Mouse (Mus musculus) neural tube, embryonic 13.5 days (tissue): Measurements from ENCODE around the gene Tmem232. TPM values are rescaled to one million over a fixed set of nuclear protein-coding genes. Genes with fewer than 3 reads are reported as not detected.

Source experiments
- ATAC-seq: fragments of 200-750 bp; cut with Nextera tagmentation; 2 replicates; pipeline ENCODE4 v1.8.0; 2017; ENCODE audit warnings: low read depth, mild to moderate bottlenecking, moderate TSS enrichment, moderate library complexity
- H3K27ac ChIP-seq: fragments of 300-500 bp; sonication (generic); replicated peaks from 2 replicates; pipeline ENCODE4 v1.5.1; 2015; ENCODE audit warnings: moderate library complexity, mild to moderate bottlenecking, inconsistent platforms
- H3K27me3 ChIP-seq: fragments of 300-500 bp; sonication (generic); 2 replicates; pipeline ENCODE4 v1.6.1; 2015; ENCODE audit warnings: mild to moderate bottlenecking, inconsistent platforms
- H3K36me3 ChIP-seq: fragments of 300-500 bp; sonication (generic); 2 replicates; pipeline ENCODE4 v1.6.1; 2015; ENCODE audit warnings: mild to moderate bottlenecking, inconsistent platforms
- H3K4me1 ChIP-seq: fragments of 300-500 bp; sonication (generic); replicated peaks from 2 replicates; pipeline ENCODE4 v1.6.1; 2015; ENCODE audit warnings: inconsistent platforms
- H3K4me2 ChIP-seq: fragments of 300-500 bp; sonication (generic); 2 replicates; pipeline ENCODE4 v1.6.1; 2015; ENCODE audit warnings: inconsistent platforms, mild to moderate bottlenecking, moderate library complexity
- H3K4me3 ChIP-seq: fragments of 300-500 bp; sonication (generic); 2 replicates; pipeline ENCODE4 v1.5.1; 2015; ENCODE audit warnings: mild to moderate bottlenecking, inconsistent platforms
- H3K9ac ChIP-seq: fragments of 300-500 bp; sonication (generic); 2 replicates; pipeline ENCODE4 v1.6.1; 2015; ENCODE audit warnings: moderate library complexity, mild to moderate bottlenecking, inconsistent platforms
- H3K9me3 ChIP-seq: fragments of 300-500 bp; sonication (generic); 2 replicates; pipeline ENCODE4 v1.6.1; 2016; ENCODE audit warnings: inconsistent platforms
- WGBS: fragments of 180-500 bp; shearing (Covaris S2); methylation state at CpG from one replicate; pipeline ENCODE4 v1.1.7; 2015; 5-methylcytosine and 5-hydroxymethylcytosine counted together
- polyA plus RNA-seq: library from polyadenylated mRNA; unstranded; fragments of >200 nt; fragmentation: Nextera tagmentation; extraction: Ambion mirVana; gene quantifications from 2 replicates; pipeline ENCODE4 v1.2.1, GENCODE M21; 2015

Gene Tmem232
- 0.88 and 1.0 TPM in 2 replicates for polyA plus RNA-seq

DNA sequence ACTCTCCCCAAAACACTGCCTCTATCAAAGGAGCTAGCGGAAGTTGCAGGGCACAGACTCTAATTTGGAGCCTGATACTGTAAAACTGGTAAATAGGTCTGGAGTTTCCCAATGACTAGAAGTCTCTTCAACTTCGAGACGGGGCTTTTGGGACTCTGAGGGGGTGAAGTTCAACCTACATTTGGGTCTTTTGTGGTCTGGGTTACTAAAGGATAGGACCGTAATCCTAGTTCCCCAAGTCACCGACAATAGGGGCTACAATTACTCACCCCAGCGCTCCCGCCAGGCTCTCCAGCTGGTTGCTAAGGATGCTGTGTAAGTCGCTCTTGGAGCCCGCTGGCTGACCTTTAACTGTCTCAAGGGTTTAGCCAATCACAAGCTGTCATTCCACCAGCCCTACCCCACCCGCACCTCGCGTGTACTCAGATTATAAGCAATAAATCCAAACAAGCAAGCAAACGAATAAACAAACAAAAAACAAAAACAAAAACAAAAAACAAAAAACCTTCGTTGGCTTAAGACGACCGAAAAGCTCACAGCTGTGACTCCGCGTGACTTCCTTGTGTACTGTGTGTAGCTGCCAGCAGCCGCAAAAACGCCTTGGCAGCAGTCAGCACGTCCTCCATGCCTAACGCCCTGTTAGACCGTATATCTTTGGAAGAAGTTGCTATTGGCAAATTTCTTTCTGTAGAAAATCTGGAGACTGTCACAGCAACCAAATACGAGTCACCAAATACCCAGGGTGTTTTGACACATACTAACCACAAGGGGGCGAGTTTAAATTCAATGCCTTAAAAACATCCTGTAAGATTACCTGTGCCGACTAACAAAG lies at the start of gene Tmem232:
Gene Tmem232, minus strand, starts transcription at position 342 of the 832 bp plus-strand sequence.
- Histone ChIP-seq H3K36me3 (no peaks in the 10 kb centered on the region), H3K27me3 (no peaks in the 10 kb centered on the region), H3K9me3 (no peaks in the 10 kb centered on the region), H3K4me2 (peak within 1 kb of the TSS; percentile 59), H3K4me3 (peak within 1 kb of the TSS; percentile 36), H3K27ac (no peak within 1 kb of the TSS), H3K4me1 (0 out of 2 replicates have a peak, but pooled peaks cover 6% of the 10 kb centered on the region), H3K9ac (peak within 1 kb of the TSS; percentile 58)
- WGBS: 11% methylated on average over 26 of the region's 26 CpGs
- peak; percentile 88 for ATAC-seq

GRCm38 (mm10) chr17:65586892-65587291 lies 46.3 kb upstream of the Tmem232 start:
- WGBS: 92% methylated on average over 3 of the region's 3 CpGs
- no peak overlapping the region for H3K4me2 ChIP-seq

GRCm38 (mm10) chr17:65581440-65581839 lies 40.9 kb upstream of the Tmem232 start:
- Histone ChIP-seq H3K9me3 (no peaks in the 10 kb centered on the region), H3K9ac (no peak overlapping the region), H3K27ac (no peak overlapping the region), H3K4me3 (no peak overlapping the region), H3K4me2 (no peak overlapping the region), H3K4me1 (no peaks in the 10 kb centered on the region), H3K27me3 (no peaks in the 10 kb centered on the region), H3K36me3 (peaks cover 32% of the 10 kb centered on the region)
- WGBS: 58% methylated on average over 5 of the region's 5 CpGs
- no peak for ATAC-seq

More at GRCm38 (mm10) chr17:65586892-65587291, 46.3 kb upstream of the Tmem232 start:
- H3K9me3 ChIP-seq: no peaks in the 10 kb centered on the region
- no peak overlapping the region for H3K27ac ChIP-seq
- H3K4me3 ChIP-seq: no peak overlapping the region
- H3K9ac ChIP-seq: no peak overlapping the region
- no peaks in the 10 kb centered on the region for H3K27me3 ChIP-seq
- H3K4me1 ChIP-seq: no peaks in the 10 kb centered on the region
- ATAC-seq: no peak
- H3K36me3 ChIP-seq: peaks cover 18% of the 10 kb centered on the region

- ATAC-seq: no peak
- peaks cover 32% of the 10 kb centered on the region for H3K36me3 ChIP-seq
- WGBS: 98% methylated on average over 7 of the region's 7 CpGs
- no peak overlapping the region for H3K9ac ChIP-seq
- no peak overlapping the region for H3K4me2 ChIP-seq
- no peak overlapping the region for H3K27ac ChIP-seq
- no peaks in the 10 kb centered on the region for H3K9me3 ChIP-seq
- no peaks in the 10 kb centered on the region for H3K4me1 ChIP-seq
- H3K27me3 ChIP-seq: no peaks in the 10 kb centered on the region
- no peak overlapping the region for H3K4me3 ChIP-seq
These were observed 39.2 kb upstream of the Tmem232 start for GRCm38 (mm10) chr17:65579766-65580165.

GRCm38 (mm10) chr17:65575339-65575738 lies 34.8 kb upstream of the Tmem232 start:
- Histone ChIP-seq H3K4me1 (no peaks in the 10 kb centered on the region), H3K9me3 (no peaks in the 10 kb centered on the region), H3K4me3 (no peak overlapping the region), H3K4me2 (no peak overlapping the region), H3K27ac (no peak overlapping the region), H3K36me3 (peaks cover 16% of the 10 kb centered on the region), H3K27me3 (no peaks in the 10 kb centered on the region), H3K9ac (no peak overlapping the region)
- WGBS: 79% methylated on average over 1 of the region's 1 CpGs
- no peak for ATAC-seq

- no peak for ATAC-seq
- H3K27ac ChIP-seq: no peak overlapping the region
- 75% methylated on average over 8 of the region's 8 CpGs for WGBS
- H3K36me3 ChIP-seq: peaks cover 13% of the 10 kb centered on the region
- no peak overlapping the region for H3K9ac ChIP-seq
- H3K27me3 ChIP-seq: no peaks in the 10 kb centered on the region
- H3K4me2 ChIP-seq: no peak overlapping the region
- H3K4me3 ChIP-seq: no peak overlapping the region
- no peaks in the 10 kb centered on the region for H3K4me1 ChIP-seq
- H3K9me3 ChIP-seq: no peaks in the 10 kb centered on the region
These were observed 34.3 kb upstream of the Tmem232 start for GRCm38 (mm10) chr17:65574850-65575249.

DNA sequence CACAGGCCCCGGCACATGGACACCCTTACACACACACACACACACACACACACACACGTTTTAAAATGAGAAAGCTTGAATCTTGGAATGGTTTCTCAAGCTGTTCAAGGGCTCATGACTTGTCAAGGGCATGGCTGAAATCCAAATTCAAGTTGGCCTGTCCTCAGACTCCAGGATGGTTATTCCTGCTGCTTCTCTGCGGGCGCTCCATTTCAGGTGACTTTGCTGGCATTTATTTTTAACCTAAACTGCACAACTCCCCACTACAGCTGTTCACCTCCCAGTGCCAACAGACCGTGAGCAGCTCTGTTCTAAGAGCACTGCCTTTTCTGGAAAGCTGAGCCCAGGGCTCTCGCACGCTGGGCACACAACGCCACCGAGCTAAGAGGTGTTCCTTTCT lies 31.3 kb upstream of the Tmem232 start:
- H3K9me3 ChIP-seq: no peaks in the 10 kb centered on the region
- 85% methylated on average over 9 of the region's 9 CpGs for WGBS
- no peak overlapping the region for H3K4me2 ChIP-seq
- H3K27ac ChIP-seq: no peak overlapping the region
- no peaks in the 10 kb centered on the region for H3K4me1 ChIP-seq
- no peak for ATAC-seq
- no peak overlapping the region for H3K9ac ChIP-seq
- no peaks in the 10 kb centered on the region for H3K36me3 ChIP-seq
- H3K27me3 ChIP-seq: no peaks in the 10 kb centered on the region
- H3K4me3 ChIP-seq: no peak overlapping the region

DNA sequence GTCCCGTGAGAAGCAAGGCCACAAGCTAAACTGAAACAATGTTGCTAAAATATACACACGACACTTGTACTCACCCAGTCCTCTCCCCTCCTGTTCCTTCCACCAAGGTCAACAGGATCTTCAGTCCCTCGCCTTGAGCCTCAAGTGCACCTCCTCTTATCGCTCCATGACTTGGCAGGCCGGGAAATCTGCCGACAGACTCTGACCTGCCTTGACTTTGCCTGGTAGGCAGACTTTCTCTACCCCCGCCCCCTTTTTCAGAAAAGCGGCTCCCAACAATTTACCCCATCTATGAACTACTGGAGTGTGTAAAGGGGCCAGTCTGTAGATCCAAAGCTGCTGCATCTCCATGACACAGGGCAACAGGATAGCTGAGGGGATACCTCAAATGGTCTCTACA lies 30.9 kb upstream of the Tmem232 start:
- H3K27ac ChIP-seq: no peak overlapping the region
- no peaks in the 10 kb centered on the region for H3K36me3 ChIP-seq
- H3K27me3 ChIP-seq: no peaks in the 10 kb centered on the region
- no peaks in the 10 kb centered on the region for H3K9me3 ChIP-seq
- H3K4me2 ChIP-seq: no peak overlapping the region
- no peak overlapping the region for H3K9ac ChIP-seq
- ATAC-seq: no peak
- WGBS: 94% methylated on average over 8 of the region's 8 CpGs
- H3K4me3 ChIP-seq: no peak overlapping the region
- H3K4me1 ChIP-seq: no peaks in the 10 kb centered on the region

- H3K9me3 ChIP-seq: no peaks in the 10 kb centered on the region
- 73% methylated on average over 5 of the region's 5 CpGs for WGBS
- H3K4me1 ChIP-seq: no peaks in the 10 kb centered on the region
- no peaks in the 10 kb centered on the region for H3K27me3 ChIP-seq
- H3K4me2 ChIP-seq: no peak overlapping the region
- H3K9ac ChIP-seq: no peak overlapping the region
- no peaks in the 10 kb centered on the region for H3K36me3 ChIP-seq
- no peak overlapping the region for H3K4me3 ChIP-seq
- no peak overlapping the region for H3K27ac ChIP-seq
- ATAC-seq: no peak
These were observed 23.6 kb upstream of the Tmem232 start for GRCm38 (mm10) chr17:65564189-65564588.

DNA sequence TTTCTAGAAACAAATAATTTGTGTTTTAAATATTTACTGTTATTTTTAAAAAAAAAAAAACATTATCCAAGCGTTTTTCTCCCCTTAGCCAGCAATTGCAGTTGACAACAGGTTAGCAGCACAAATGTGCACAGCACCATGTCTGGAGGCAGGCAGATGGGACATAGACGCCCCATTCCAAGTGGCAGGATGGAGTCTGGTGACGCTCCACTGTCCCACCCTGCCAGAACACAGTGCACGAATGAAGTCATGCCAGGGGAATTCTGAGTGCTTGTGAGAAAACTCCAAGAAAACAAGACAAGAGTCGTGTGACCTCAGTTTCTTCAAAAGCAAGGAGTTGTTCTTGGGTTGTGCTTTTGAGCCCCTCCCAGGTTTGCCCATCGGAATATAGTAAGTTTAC lies 22.8 kb upstream of the Tmem232 start:
- 0 out of 2 replicates have a peak, but pooled peaks cover 4% of the 10 kb centered on the region for H3K4me1 ChIP-seq
- 64% methylated on average over 6 of the region's 6 CpGs for WGBS
- no peak overlapping the region for H3K9ac ChIP-seq
- no peak overlapping the region for H3K4me3 ChIP-seq
- no peak for ATAC-seq
- no peak overlapping the region for H3K4me2 ChIP-seq
- H3K36me3 ChIP-seq: no peaks in the 10 kb centered on the region
- no peak overlapping the region for H3K27ac ChIP-seq
- H3K9me3 ChIP-seq: no peaks in the 10 kb centered on the region
- H3K27me3 ChIP-seq: no peaks in the 10 kb centered on the region

DNA sequence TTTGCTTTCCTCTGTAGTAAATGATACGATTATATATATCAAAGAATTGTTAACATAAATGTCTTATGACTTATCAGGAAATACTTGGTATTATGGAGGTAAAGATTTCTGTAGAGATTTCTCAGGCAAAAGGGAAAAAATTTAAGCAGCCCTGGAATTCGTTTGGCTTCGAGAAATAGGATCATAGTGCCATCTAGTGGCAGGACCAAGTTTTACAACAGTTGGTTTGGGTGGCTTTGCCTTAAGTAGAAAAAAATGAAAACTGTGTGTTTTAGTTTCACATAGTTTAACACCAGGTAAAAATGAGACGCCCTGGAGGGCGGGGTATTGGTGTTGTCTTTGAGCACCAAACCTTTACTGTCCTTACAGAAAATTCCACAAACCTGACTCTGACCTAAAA lies 22.2 kb upstream of the Tmem232 start:
- no peak overlapping the region for H3K27ac ChIP-seq
- WGBS: 6% methylated on average over 5 of the region's 5 CpGs
- H3K4me1 ChIP-seq: 0 out of 2 replicates have a peak, but pooled peaks cover 5% of the 10 kb centered on the region
- no peak overlapping the region for H3K4me3 ChIP-seq
- H3K36me3 ChIP-seq: no peaks in the 10 kb centered on the region
- no peak overlapping the region for H3K4me2 ChIP-seq
- no peak for ATAC-seq
- no peaks in the 10 kb centered on the region for H3K27me3 ChIP-seq
- no peak overlapping the region for H3K9ac ChIP-seq
- H3K9me3 ChIP-seq: no peaks in the 10 kb centered on the region

DNA sequence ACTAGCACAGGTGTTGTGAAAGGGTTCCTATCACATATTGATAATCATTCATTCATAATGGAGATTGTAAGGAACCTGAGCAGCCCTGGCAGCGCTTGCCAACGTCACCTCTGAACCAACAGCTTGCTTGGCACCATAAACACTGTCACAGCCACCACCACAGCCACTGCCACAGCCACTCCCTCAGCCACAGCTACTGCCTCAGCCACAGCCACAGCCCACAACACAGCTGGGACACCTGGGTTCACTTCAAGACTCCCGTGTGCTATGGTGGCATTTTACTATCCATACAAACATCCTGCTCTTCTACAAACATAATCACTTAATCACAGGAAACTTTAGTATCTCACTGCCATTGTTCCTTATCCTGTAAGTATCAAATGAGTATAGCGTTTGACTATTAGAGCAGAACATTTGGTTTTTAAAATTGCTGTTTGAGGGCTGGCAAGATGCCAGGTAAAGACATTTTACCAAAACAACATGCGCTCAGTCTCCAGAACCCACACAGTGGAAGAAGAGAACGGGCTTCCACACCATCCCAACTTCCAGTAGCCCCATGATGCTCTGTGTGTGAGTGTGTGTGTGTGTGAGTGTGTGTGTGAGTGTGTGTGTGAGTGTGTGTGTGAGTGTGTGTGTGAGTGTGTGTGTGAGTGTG lies 20.9 kb upstream of the Tmem232 start:
- Histone ChIP-seq H3K4me2 (no peak overlapping the region), H3K9me3 (no peaks in the 10 kb centered on the region), H3K4me1 (0 out of 2 replicates have a peak, but pooled peaks cover 5% of the 10 kb centered on the region), H3K27ac (no peak overlapping the region), H3K9ac (no peak overlapping the region), H3K27me3 (no peaks in the 10 kb centered on the region), H3K36me3 (no peaks in the 10 kb centered on the region), H3K4me3 (no peak overlapping the region)
- WGBS: 82% methylated on average over 6 of the region's 6 CpGs
- ATAC-seq: no peak
